Mouse (Mus musculus) ES-Bruce4 (cell line): Measurements from ENCODE around the gene Heatr5b. TPM values are rescaled to one million over a fixed set of nuclear protein-coding genes. Genes with fewer than 3 reads are reported as not detected.
"Not testable (repeated sequence)": the region's sequence is repeated elsewhere in the genome, so short reads cannot be mapped to it uniquely, and the experiment has no call there.

Experiments
- H3K27ac ChIP-seq: 2 replicates; pipeline ENCODE4 v1.5.1; 2012; ENCODE audit warnings: low read length, inconsistent platforms; ENCODE audit not compliant: insufficient read depth
- H3K27me3 ChIP-seq: 2 replicates; pipeline ENCODE4 v1.6.1; 2012; ENCODE audit warnings: mild to moderate bottlenecking, low read length, inconsistent platforms; ENCODE audit not compliant: control insufficient read depth, poor library complexity, insufficient read depth, severe bottlenecking
- H3K36me3 ChIP-seq: 2 replicates; pipeline ENCODE4 v1.6.1; 2012; ENCODE audit warnings: inconsistent platforms, mild to moderate bottlenecking, low read length, moderate library complexity; ENCODE audit not compliant: control insufficient read depth, poor library complexity, insufficient read depth, severe bottlenecking
- H3K4me1 ChIP-seq: one replicate; pipeline ENCODE4 v1.8.1; 2011; ENCODE audit warnings: low read length; ENCODE audit not compliant: control insufficient read depth, insufficient read depth
- H3K4me3 ChIP-seq: 2 replicates; pipeline ENCODE4 v1.5.1; 2011; ENCODE audit warnings: low read depth, mild to moderate bottlenecking, low read length
- H3K9ac ChIP-seq: 2 replicates; pipeline ENCODE4 v1.6.1; 2012; ENCODE audit warnings: low read depth, mild to moderate bottlenecking, inconsistent platforms; ENCODE audit not compliant: poor library complexity, severe bottlenecking
- H3K9me3 ChIP-seq: replicated peaks from 2 replicates; pipeline ENCODE4 v1.6.1; 2012; ENCODE audit warnings: mild to moderate bottlenecking, low read length, inconsistent platforms; ENCODE audit not compliant: control insufficient read depth, poor library complexity, insufficient read depth, severe bottlenecking
- CTCF ChIP-seq: IDR thresholded peaks from one replicate; pipeline ENCODE4 v1.8.1; 2011; ENCODE audit warnings: low read depth, low read length
- EP300 ChIP-seq: IDR thresholded peaks from 2 replicates; pipeline ENCODE4 v1.6.1; 2011; ENCODE audit warnings: low read depth, low read length; ENCODE audit not compliant: insufficient read depth
- POLR2A ChIP-seq: IDR thresholded peaks from one replicate; pipeline ENCODE4 v1.8.1; 2011; ENCODE audit warnings: low read length; ENCODE audit not compliant: insufficient read depth
- polyA plus RNA-seq: library from polyadenylated mRNA; stranded (reverse); fragments of >200 nt; gene quantifications from 2 replicates; pipeline ENCODE4 v1.2.4, GENCODE M21; 2011; ENCODE audit warnings: low read depth; ENCODE audit not compliant: missing spikeins, insufficient read depth, insufficient read length

The Heatr5b gene
- polyA plus RNA-seq, 1 experiment: 28.4 TPM

DNA sequence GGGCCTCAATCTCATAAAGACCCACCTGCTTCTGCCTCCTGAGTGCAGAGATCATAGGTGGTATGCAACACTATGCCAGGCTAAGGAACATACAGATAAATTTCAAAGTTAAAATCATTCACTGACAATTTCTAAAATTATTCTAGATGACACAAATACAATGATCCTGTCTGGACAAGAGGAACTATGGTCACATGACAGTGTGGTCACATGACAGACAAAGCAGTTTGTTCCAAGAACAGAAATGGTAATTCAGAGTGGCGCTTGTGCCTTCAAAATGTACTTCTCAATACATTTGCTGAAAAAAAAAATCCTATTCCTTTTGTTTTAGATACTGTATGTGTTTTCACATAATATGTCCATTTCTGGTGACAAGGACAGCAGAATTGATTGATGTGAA is 37.9 kb downstream of the Heatr5b start:
- Histone ChIP-seq H3K27ac (no peak overlapping the region), H3K9me3 (no peaks in the 10 kb centered on the region), H3K4me3 (no peak overlapping the region), H3K27me3 (no peaks in the 10 kb centered on the region), H3K9ac (no peak overlapping the region), H3K36me3 (no peaks in the 10 kb centered on the region; the same call in 1 of the 2 replicates), H3K4me1 (no peaks in the 10 kb centered on the region)
- TF ChIP-seq EP300 (no peak), CTCF (no peak), POLR2A (no peak)

DNA sequence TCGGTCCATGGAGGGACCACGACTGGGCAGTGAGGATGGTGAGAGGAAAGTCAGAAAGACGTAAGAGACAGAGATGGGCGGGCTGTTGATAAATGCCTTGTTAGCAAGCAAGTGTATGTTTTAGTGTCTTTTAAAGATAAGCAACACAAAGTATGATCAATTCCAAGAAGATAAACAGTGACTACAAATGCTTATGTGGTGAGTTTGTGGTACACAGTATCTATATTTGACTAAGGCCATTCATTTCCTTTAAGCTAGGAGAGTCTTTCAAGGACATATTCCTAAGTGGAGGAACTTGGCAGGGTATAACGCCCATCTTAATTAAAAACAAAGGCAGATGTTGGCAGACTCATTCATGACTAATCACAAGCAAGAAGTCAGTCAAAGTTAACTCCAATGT is 40.8 kb downstream of the Heatr5b start:
- TF ChIP-seq POLR2A (no peak), CTCF (no peak), EP300 (no peak)
- Histone ChIP-seq H3K27me3 (no peaks in the 10 kb centered on the region), H3K9me3 (no peaks in the 10 kb centered on the region), H3K4me1 (no peaks in the 10 kb centered on the region), H3K4me3 (no peak overlapping the region), H3K36me3 (no peaks in the 10 kb centered on the region), H3K9ac (no peak overlapping the region), H3K27ac (no peak overlapping the region)

DNA sequence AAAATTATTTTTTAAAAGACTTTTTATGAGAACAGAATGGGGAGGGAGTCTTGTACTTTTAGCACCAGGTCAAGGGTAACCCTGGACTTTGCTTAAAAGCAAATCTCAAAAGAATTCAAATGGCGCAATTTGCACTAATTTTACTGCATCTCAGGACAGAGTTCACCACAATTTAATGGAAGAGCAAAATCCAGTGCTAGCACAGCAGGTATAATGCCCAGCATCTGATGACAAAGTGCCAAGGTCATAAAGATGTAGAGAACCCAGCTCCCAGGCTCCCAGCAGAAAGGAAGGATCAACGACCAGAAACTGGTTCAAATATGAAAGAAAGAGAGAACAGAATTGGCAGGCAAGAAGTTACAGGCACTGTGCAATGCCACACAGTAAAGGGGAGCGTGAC is 43.0 kb downstream of the Heatr5b start:
- H3K9me3 ChIP-seq: no peaks in the 10 kb centered on the region
- TF ChIP-seq POLR2A (no peak), EP300 (no peak), CTCF (no peak)
- H3K9ac ChIP-seq: no peak overlapping the region
- H3K4me3 ChIP-seq: no peak overlapping the region
- H3K4me1 ChIP-seq: no peaks in the 10 kb centered on the region
- no peak overlapping the region for H3K27ac ChIP-seq
- H3K36me3 ChIP-seq: no peaks in the 10 kb centered on the region
- no peaks in the 10 kb centered on the region for H3K27me3 ChIP-seq

DNA sequence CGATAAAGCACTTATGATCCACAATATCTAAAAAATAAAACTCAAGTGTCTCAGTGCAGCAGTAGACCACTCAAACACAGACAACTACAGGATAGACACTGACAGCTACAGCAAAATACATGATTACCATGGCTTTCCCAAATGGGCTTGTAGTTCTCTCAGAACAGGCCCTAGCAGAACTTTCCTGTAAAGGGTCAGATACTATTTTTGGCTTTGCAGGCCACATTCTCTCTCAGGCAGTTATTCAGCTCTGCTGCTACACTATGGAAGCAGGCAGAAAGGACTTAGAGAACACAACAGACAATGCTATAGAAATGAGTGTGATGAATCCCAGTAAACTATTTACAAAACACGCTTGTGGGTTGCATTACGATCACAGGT is 43.5 kb downstream of the Heatr5b start:
- H3K27me3 ChIP-seq: no peaks in the 10 kb centered on the region
- no peaks in the 10 kb centered on the region for H3K9me3 ChIP-seq
- H3K9ac ChIP-seq: no peak overlapping the region
- TF ChIP-seq EP300: no peak
- TF ChIP-seq POLR2A: no peak
- TF ChIP-seq CTCF: no peak
- no peak overlapping the region for H3K4me3 ChIP-seq
- H3K36me3 ChIP-seq: no peaks in the 10 kb centered on the region
- H3K27ac ChIP-seq: no peak overlapping the region
- H3K4me1 ChIP-seq: no peaks in the 10 kb centered on the region

DNA sequence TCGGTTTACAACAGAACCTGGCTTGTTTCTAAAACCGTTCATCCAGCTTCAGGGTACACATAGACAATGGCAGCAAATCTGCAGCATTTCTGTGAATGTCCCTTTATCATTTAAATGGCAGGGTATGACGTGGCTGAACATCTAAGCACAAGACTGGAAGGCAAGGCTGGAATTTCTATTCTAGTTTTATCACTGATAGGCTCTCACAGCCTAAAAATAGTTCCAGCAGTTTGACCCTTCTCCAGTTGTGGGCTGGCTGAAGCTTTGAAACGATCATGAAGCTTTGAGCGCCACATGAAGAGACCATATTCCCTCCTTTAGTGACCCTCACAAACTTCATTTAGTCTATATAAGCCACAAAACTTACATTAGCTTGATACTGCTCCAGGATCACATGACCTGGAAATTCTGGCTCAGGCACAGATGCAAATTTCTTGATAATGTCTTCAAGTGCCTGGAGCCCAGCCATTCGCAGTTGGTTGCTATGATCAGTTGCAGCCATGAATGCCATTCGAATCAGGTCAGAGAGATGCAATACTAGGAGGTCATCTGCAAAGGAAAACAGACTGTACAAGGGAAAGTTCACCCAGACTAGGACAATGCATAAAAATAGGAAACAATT is 44.0 kb downstream of the Heatr5b start:
- H3K4me3 ChIP-seq: no peak overlapping the region
- H3K9ac ChIP-seq: no peak overlapping the region
- H3K4me1 ChIP-seq: no peaks in the 10 kb centered on the region
- H3K27me3 ChIP-seq: no peaks in the 10 kb centered on the region
- no peak overlapping the region for H3K27ac ChIP-seq
- no peak for TF ChIP-seq POLR2A
- TF ChIP-seq CTCF: no peak
- TF ChIP-seq EP300: no peak
- H3K9me3 ChIP-seq: no peaks in the 10 kb centered on the region
- H3K36me3 ChIP-seq: no peaks in the 10 kb centered on the region

DNA sequence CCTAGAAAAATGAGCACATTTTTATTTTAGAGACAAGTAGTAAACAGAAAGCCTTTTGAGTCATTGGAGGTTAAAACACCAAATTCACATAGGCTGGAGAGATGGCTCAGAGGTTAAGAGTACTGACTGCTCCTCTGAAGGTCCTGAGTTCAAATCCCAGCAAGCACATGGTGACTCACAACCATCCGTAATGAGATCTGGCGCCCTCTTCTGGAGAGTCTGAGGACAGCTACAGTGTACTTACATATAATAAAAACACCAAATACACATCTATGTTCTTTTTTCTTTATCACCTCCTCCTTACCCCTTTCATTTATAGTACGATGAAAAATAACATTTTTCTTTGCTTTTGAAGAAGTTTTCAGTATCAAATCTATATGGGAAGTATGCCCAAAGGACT is 46.9 kb downstream of the Heatr5b start:
- peak; percentile 3 for TF ChIP-seq CTCF
- not testable (repeated sequence) for H3K36me3 ChIP-seq, H3K27me3 ChIP-seq, H3K27ac ChIP-seq, H3K9me3 ChIP-seq, H3K4me1 ChIP-seq, H3K9ac ChIP-seq, H3K4me3 ChIP-seq
